Mouse (Mus musculus) urinary bladder, postnatal 4 days (tissue): ENCODE data around the gene Kif6.

Experiments used
- DNase-seq, 2 experiments: peaks; one replicate each; pipeline ENCODE4 v3.0.0; 2021 to 2022; ENCODE audit warnings: low spot score in 2 of 2

Kif6 gene

GRCm38 (mm10) chr17:49788187-49788974 lies 173.4 kb downstream of the Kif6 start:
- DNase-seq: peak in 1 of 2 experiments; percentile 35

DNA sequence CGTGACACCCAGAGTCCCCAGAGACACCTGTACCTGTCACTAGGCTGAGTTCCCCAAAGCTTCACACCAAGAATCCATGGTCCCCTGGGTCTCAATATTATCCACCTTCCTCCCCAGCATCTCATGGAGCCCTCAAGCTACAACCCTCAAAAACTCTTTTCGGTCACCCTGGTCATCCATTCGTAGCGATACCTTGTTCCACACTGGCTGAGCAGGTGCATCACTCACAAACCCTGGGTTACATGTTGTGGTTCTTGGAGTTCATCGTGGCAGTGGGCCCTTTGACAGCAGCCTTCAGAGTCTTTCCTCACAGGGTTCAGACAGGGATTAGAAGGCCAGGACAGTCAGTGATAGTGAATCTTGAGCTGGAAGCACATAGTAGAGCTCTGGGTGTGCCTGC lies 176.6 kb downstream of the Kif6 start:
- DNase-seq: peak in 1 of 2 experiments; percentile 38

DNA sequence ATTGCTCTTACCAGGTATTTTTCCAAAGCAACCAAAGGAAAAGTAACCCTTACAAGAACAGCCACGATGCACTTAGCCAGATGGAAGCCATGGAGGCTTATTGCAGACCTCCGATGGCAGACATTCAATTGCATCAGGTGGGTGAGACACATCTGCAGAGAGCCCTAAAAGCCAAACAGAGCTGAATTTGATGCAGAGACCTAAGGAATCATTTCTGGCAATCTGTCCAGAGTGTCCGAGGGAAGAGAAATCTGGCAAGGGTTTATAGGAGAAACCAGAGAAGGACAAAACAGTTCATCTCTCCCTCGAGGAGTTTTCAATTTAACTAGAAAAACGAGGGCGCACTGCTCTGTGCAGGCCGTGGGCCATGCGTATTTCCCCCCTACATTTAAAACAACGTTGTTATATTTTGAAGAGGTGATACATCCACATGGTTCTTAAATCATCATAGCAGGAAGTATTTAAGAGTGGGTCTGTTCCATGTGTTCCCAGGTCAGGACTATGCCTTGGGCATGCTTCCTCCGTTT lies 177.3 kb downstream of the Kif6 start:
- DNase-seq: peak in 1 of 2 experiments; percentile 39

DNA sequence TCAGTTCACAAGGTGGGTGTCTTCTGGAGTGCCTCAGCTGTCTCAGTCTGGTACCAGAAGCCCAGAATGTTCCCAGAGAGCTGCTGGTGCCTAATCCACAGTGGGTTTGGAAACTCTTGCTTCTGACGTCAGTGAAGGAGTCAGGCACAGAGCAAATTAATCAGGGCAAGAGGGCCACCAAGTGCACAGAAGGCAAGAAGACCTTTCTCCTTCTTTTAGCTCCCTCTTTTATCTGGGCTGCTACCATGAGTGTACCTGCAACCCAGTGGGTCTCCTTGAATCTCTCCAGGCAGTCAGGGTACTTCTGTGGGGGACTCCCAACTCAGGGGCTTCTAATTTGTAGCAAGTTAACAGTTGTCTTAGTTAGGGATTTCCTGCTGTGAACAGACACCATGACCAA lies 178.0 kb downstream of the Kif6 start:
- no peak for DNase-seq

DNA sequence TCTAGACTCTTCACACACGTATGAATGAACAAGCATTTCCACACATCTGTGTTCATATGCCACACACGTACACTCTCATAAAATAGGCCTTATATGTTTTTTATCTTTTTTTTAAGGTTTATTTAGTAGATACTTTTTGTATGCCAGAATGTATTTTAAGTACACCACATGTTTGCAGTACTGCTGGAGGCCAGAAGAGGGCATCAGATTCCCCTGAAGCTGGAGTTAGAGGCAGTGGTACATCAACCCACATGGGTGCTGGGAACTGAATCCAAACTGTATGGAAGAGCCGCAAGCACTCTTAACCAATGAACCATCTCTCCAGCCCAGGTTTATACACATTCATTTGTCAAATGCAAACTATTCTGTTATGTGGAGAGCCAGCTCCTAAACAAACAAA lies 179.0 kb downstream of the Kif6 start:
- no peak for DNase-seq

GRCm38 (mm10) chr17:49795241-49795640 lies 180.3 kb downstream of the Kif6 start:
- no peak for DNase-seq

DNA sequence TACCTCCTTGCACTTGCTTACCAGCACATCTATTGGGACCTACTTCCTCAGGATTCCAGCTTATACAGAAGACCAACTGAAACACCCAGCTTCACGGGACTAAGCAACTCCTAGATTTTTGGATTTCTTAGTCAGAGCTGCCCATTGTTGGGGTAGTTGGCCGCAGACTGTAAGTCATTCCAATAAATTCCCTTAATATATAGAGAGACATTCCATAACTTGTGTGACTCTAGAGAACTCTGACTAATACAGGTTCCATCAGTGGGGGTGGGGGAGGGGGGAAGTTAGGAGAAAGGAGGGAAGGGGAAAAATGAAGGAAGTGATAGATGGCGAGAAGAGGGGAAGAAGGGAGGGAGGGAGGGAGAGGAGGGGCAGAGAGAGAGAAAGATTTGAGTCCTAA lies 181.2 kb downstream of the Kif6 start:
- DNase-seq: no peak

DNA sequence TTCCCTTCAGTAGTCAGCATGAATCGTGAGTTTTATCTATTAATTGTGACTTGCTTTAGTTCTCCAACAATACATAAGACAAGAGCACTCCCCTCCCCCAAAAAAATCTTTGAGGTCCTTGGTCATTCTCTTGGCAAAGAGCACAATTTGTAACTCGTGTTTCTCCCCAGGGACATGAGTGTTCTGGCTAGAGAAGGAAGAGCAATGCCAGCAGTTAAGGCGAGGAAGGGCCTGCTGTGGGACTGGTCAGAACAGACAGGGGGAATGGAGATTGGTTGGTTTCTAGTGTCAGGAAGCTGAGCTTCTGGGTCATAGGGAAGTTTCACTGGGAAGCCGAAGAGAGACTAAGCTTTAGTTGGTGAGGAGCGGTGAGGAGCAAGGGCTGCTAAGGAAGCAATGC lies 184.2 kb downstream of the Kif6 start:
- DNase-seq: no peak

GRCm38 (mm10) chr17:49800157-49800556 lies 185.2 kb downstream of the Kif6 start:
- DNase-seq: no peak

DNA sequence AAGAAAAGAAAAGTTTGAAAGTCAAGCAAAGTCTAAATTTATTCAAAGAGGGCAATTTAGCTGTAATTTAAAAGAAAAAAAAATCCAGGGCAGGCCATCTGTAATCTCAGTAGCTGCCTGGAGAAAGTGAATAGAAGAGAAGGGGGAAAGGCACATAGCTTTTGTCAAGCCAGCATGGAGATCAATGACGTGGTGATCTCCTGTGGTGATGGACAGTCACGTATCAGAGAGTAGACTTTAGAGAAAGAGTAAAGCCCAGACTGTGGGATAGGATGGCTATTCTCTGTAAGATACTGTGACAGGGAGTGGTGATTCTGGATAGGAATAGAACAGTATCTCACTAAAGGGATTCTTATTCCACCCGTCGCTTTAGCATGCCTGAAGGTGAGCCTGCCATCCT lies 192.5 kb downstream of the Kif6 start:
- no peak for DNase-seq

GRCm38 (mm10) chr17:49808712-49809343 lies 193.9 kb downstream of the Kif6 start:
- no peak for DNase-seq

GRCm38 (mm10) chr17:49813893-49814640 lies 199.1 kb downstream of the Kif6 start:
- DNase-seq: no peak

GRCm38 (mm10) chr17:49816067-49816565 lies 201.2 kb downstream of the Kif6 start:
- no peak for DNase-seq

DNA sequence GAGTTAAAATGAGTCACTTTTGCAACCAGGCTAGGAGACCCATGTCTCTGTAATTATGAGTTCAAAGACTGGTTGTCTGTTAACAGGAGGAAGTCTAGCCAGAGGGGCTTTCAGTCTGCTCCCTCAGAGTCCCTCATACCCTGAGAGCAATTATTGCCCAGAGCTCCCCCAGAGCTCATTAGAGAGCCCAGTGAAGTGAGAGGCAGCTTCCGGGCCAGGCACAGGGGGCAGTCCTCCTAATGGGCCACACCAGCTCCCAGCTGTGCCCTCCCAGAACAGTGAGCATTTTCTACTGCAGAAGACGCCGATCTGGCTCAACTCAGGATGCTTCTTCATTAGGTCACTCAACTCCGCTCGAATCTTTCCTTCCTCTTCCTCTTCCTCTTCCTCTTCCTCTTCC lies 201.8 kb downstream of the Kif6 start:
- no peak for DNase-seq

DNA sequence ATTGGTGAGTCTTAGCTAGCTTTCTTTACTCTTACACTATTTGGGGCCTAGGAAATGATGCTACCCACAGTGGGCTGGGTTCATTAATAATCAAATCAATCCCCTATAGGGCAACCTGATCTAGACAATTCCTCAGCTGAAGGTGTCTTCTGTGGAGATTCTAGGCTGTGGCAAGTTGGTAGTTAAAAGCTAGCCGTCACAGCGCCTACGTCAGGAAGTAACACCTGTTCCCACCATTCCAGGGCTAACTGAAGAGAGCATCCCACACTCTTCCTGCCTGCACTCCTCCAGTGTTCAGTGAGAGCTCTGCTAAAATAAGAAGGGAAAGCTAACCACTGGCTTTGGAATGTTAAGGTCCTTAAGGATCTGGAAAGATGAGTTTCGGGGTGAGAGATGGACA lies 205.3 kb downstream of the Kif6 start:
- DNase-seq: no peak

DNA sequence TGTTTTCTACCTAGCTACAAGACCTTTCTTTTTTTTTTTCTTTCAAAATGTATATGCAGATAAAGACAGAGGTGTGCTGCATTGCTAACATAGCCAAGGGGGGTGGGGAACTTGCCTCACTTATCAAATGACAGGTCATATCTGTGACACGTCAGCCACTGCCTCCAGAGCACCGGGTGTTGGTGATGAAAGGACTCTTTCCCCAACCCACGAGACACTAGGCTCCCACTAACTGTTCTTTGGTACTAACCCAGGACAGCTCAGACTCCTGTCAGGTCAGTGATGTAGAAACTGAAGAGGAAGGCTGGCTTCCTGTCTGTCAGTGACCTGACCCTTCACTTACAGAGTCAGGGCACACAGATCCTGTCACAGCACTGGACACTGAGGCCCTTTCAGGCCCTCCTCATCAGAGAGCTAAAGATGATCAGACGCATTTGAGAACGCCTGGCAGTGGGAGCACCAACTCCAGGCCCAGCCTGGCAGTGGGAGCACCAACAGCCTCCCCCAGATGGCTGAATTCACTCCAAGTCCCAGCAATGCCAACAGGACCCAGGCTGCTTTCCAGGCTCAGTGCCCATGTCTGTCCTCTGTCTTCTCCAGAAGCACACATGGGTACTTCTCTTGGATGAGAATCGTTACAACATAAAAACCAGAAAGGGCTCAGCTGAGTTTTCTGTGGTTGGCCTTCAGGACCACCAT lies 209.4 kb downstream of the Kif6 start:
- DNase-seq: no peak

GRCm38 (mm10) chr17:49824841-49825450 lies 210.0 kb downstream of the Kif6 start:
- DNase-seq: no peak

DNA sequence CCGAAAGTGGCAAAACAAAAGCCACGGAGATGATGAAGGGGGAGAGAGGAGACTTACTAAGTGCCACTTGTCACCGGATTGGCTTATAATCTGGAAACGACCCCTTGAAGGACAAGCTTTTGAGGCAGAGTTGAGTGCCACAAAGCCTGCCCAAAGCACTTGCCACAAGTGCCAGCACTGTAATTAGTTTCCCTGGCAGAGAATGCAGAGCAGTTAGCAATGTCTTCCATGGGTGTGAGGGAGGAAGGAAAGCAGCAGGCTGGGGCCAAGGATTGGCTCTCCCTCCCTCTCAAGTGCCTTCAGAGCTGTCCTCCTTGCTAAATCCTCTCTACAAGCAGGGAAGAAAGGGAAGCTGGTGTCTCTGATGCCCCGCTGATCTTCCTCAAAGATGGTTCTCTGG lies 210.9 kb downstream of the Kif6 start:
- no peak for DNase-seq

DNA sequence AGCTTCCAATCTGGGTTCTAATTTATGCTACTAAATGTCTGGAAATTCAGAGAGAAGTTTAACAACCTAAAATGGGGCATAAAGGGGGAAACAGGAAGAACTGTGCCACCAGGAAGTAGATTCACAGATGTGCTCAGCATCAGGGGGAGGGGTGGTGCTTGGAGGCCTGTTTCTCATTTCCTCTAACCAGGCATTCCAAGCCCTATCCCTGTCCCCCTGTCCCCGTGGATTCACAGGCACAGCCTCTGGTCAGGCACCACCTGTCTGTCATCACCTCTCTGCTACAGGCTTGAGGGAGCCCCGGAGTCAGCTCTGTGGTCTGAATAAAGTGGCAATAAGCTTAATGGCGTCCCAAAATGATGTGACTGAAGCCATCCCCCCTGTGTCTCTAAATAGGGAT lies 216.8 kb downstream of the Kif6 start:
- DNase-seq: no peak

DNA sequence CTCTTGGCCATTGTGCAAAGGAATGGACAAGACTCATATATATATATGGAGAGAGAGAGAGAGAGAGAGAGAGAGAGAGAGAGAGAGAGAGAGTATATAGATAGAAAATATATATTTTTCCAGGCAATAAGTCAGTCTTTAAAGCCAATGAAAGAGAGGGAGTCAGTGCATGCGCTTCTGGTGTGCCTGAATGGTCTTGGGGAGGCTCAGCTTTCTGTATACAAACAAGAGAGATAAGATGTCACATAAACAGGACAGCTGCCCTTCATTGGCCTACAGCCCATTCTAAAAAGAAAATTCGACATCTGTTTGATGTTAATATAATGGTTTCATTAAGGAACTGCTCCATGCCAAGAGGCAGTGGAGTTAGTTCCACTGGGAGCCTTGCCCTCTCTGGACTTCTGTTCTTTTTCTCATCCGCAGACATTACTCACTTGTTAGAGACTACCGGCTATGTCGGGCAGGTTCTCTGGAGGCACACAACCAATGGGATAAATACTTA lies 219.2 kb downstream of the Kif6 start:
- DNase-seq: no peak

DNA sequence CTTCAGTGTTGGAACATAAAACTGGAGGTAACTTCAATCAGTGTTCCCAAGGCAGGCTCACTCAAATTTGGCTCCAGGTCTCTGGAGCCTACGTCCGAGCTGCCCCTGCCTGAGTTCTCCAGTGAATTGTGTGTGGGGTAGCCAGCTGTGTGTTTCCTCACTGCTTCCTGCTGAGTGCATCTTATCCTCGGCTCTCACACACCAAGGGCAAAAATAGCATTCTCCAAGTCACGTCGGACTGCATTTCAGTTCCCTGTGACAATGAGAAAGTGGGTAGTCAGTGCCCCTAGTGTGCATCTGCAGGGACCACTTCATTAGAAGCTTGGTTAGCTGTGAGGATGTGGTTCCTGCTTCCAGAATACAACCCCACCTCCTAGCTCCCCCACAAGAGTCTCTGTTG lies 222.5 kb downstream of the Kif6 start:
- DNase-seq: no peak
